Mouse (Mus musculus): ENCODE data around the gene Srgap2. TPM values are rescaled to one million over a fixed set of nuclear protein-coding genes. Genes with fewer than 3 reads are reported as not detected.

Gene Srgap2
- polyA plus RNA-seq, 1 experiment from 2014 or later: 16.4 TPM

- no peaks in the 10 kb centered on the region for H3K4me1 ChIP-seq (ENCODE audit: control insufficient read depth, insufficient read depth, low read length)
- WGBS: 92% methylated on average over 1 of the region's 1 CpGs
- no peak for DNase-seq (ENCODE audit: low spot score, missing footprints)
Observed at GRCm38 (mm10) chr1:131327167-131327566, 200.0 kb downstream of the Srgap2 start.

GRCm38 (mm10) chr1:131324816-131325463, 202.2 kb downstream of the Srgap2 start:
- Histone ChIP-seq H3K4me2 (no peak overlapping the region), H3K9ac (ENCODE audit: low read length) (no peak overlapping the region), H3K4me1 (ENCODE audit: control insufficient read depth, insufficient read depth, low read length) (no peaks in the 10 kb centered on the region), H3K9me3 (ENCODE audit: control insufficient read depth, low read length) (no peaks in the 10 kb centered on the region), H3K4me3 (ENCODE audit: low read depth, low read length) (no peak overlapping the region), H3K36me3 (ENCODE audit: control insufficient read depth, insufficient read depth, low read length) (no peaks in the 10 kb centered on the region), H3K27me3 (ENCODE audit: control insufficient read depth, insufficient read depth, low read length) (no peaks in the 10 kb centered on the region), H3K27ac (ENCODE audit: low read depth, low read length) (no peak overlapping the region)
- 89% methylated on average over 3 of the region's 3 CpGs for WGBS
- no peak for ATAC-seq (ENCODE audit: low FRiP score)
- no peak for DNase-seq (ENCODE audit: low spot score, missing footprints)

More at GRCm38 (mm10) chr1:131327167-131327566, 200.0 kb downstream of the Srgap2 start:
- no peak overlapping the region for H3K4me3 ChIP-seq (ENCODE audit: low read depth, low read length)
- no peak overlapping the region for H3K4me2 ChIP-seq
- H3K36me3 ChIP-seq (ENCODE audit: control insufficient read depth, insufficient read depth, low read length): no peaks in the 10 kb centered on the region
- no peak for ATAC-seq (ENCODE audit: low FRiP score)
- no peaks in the 10 kb centered on the region for H3K9me3 ChIP-seq (ENCODE audit: control insufficient read depth, low read length)
- no peak overlapping the region for H3K9ac ChIP-seq (ENCODE audit: low read length)
- H3K27ac ChIP-seq (ENCODE audit: low read depth, low read length): no peak overlapping the region
- no peaks in the 10 kb centered on the region for H3K27me3 ChIP-seq (ENCODE audit: control insufficient read depth, insufficient read depth, low read length)

- Histone ChIP-seq H3K4me2 (no peak overlapping the region), H3K4me1 (ENCODE audit: control insufficient read depth, insufficient read depth, low read length) (no peaks in the 10 kb centered on the region), H3K9me3 (ENCODE audit: control insufficient read depth, low read length) (no peaks in the 10 kb centered on the region), H3K36me3 (ENCODE audit: control insufficient read depth, insufficient read depth, low read length) (no peaks in the 10 kb centered on the region; the same call in 1 of the 2 replicates), H3K4me3 (ENCODE audit: low read depth, low read length) (no peak overlapping the region), H3K27ac (ENCODE audit: low read depth, low read length) (no peak overlapping the region), H3K27me3 (ENCODE audit: control insufficient read depth, insufficient read depth, low read length) (no peaks in the 10 kb centered on the region), H3K9ac (ENCODE audit: low read length) (no peak overlapping the region)
- DNase-seq (ENCODE audit: low spot score, missing footprints) (no peak), ATAC-seq (ENCODE audit: low FRiP score) (no peak)
- 89% methylated on average over 3 of the region's 3 CpGs for WGBS
Observed at GRCm38 (mm10) chr1:131319598-131320330, 207.4 kb downstream of the Srgap2 start.

- Histone ChIP-seq H3K27ac (ENCODE audit: low read depth, low read length) (no peak overlapping the region), H3K27me3 (ENCODE audit: control insufficient read depth, insufficient read depth, low read length) (no peaks in the 10 kb centered on the region), H3K9ac (ENCODE audit: low read length) (no peak overlapping the region), H3K4me1 (ENCODE audit: control insufficient read depth, insufficient read depth, low read length) (no peaks in the 10 kb centered on the region), H3K4me2 (no peak overlapping the region), H3K36me3 (ENCODE audit: control insufficient read depth, insufficient read depth, low read length) (peaks cover 2% of the 10 kb centered on the region; the same call in 1 of the 2 replicates), H3K9me3 (ENCODE audit: control insufficient read depth, low read length) (no peaks in the 10 kb centered on the region), H3K4me3 (ENCODE audit: low read depth, low read length) (no peak overlapping the region)
- 87% methylated on average over 2 of the region's 2 CpGs for WGBS
- ATAC-seq (ENCODE audit: low FRiP score): no peak
- no peak for DNase-seq (ENCODE audit: low spot score, missing footprints)
Observed at GRCm38 (mm10) chr1:131318397-131318796, 208.8 kb downstream of the Srgap2 start.

- H3K27ac ChIP-seq (ENCODE audit: low read depth, low read length): no peak overlapping the region
- WGBS: 94% methylated on average over 5 of the region's 5 CpGs
- peaks cover 2% of the 10 kb centered on the region; the same call in 1 of the 2 replicates for H3K36me3 ChIP-seq (ENCODE audit: control insufficient read depth, insufficient read depth, low read length)
- H3K9me3 ChIP-seq (ENCODE audit: control insufficient read depth, low read length): no peaks in the 10 kb centered on the region
- ATAC-seq (ENCODE audit: low FRiP score): no peak
- no peaks in the 10 kb centered on the region for H3K4me1 ChIP-seq (ENCODE audit: control insufficient read depth, insufficient read depth, low read length)
- H3K4me2 ChIP-seq: no peak overlapping the region
- H3K4me3 ChIP-seq (ENCODE audit: low read depth, low read length): no peak overlapping the region
- no peaks in the 10 kb centered on the region for H3K27me3 ChIP-seq (ENCODE audit: control insufficient read depth, insufficient read depth, low read length)
- no peak for DNase-seq (ENCODE audit: low spot score, missing footprints)
- no peak overlapping the region for H3K9ac ChIP-seq (ENCODE audit: low read length)
Observed at GRCm38 (mm10) chr1:131317625-131318024, 209.5 kb downstream of the Srgap2 start.

GRCm38 (mm10) chr1:131311284-131311683, 215.9 kb downstream of the Srgap2 start:
- Histone ChIP-seq H3K4me2 (no peak overlapping the region), H3K27me3 (ENCODE audit: control insufficient read depth, insufficient read depth, low read length) (no peaks in the 10 kb centered on the region), H3K27ac (ENCODE audit: low read depth, low read length) (no peak overlapping the region), H3K4me1 (ENCODE audit: control insufficient read depth, insufficient read depth, low read length) (no peaks in the 10 kb centered on the region), H3K4me3 (ENCODE audit: low read depth, low read length) (no peak overlapping the region), H3K9me3 (ENCODE audit: control insufficient read depth, low read length) (no peaks in the 10 kb centered on the region), H3K9ac (ENCODE audit: low read length) (no peak overlapping the region), H3K36me3 (ENCODE audit: control insufficient read depth, insufficient read depth, low read length) (peaks cover 2% of the 10 kb centered on the region; the same call in 1 of the 2 replicates)
- no peak for DNase-seq (ENCODE audit: low spot score, missing footprints)
- no peak for ATAC-seq (ENCODE audit: low FRiP score)
- 90% methylated on average over 3 of the region's 3 CpGs for WGBS

GRCm38 (mm10) chr1:131310237-131310818, 216.8 kb downstream of the Srgap2 start:
- DNase-seq (ENCODE audit: low spot score, missing footprints) (no peak), ATAC-seq (ENCODE audit: low FRiP score) (no peak)
- 88% methylated on average over 5 of the region's 5 CpGs for WGBS
- Histone ChIP-seq H3K27ac (ENCODE audit: low read depth, low read length) (no peak overlapping the region), H3K4me3 (ENCODE audit: low read depth, low read length) (no peak overlapping the region), H3K27me3 (ENCODE audit: control insufficient read depth, insufficient read depth, low read length) (no peaks in the 10 kb centered on the region), H3K4me2 (no peak overlapping the region), H3K36me3 (ENCODE audit: control insufficient read depth, insufficient read depth, low read length) (peaks cover 2% of the 10 kb centered on the region; the same call in 1 of the 2 replicates), H3K4me1 (ENCODE audit: control insufficient read depth, insufficient read depth, low read length) (no peaks in the 10 kb centered on the region), H3K9me3 (ENCODE audit: control insufficient read depth, low read length) (no peaks in the 10 kb centered on the region), H3K9ac (ENCODE audit: low read length) (no peak overlapping the region)

GRCm38 (mm10) chr1:131300750-131301149, 226.4 kb downstream of the Srgap2 start:
- H3K27ac ChIP-seq (ENCODE audit: low read depth, low read length): no peak overlapping the region
- H3K4me1 ChIP-seq (ENCODE audit: control insufficient read depth, insufficient read depth, low read length): no peaks in the 10 kb centered on the region
- H3K4me3 ChIP-seq (ENCODE audit: low read depth, low read length): no peak overlapping the region
- ATAC-seq (ENCODE audit: low FRiP score): no peak
- WGBS: 100% methylated on average over 2 of the region's 2 CpGs
- no peak overlapping the region for H3K4me2 ChIP-seq
- no peaks in the 10 kb centered on the region for H3K9me3 ChIP-seq (ENCODE audit: control insufficient read depth, low read length)
- no peak for DNase-seq (ENCODE audit: low spot score, missing footprints)
- peaks cover 4% of the 10 kb centered on the region; the same call in 1 of the 2 replicates for H3K36me3 ChIP-seq (ENCODE audit: control insufficient read depth, insufficient read depth, low read length)
- no peaks in the 10 kb centered on the region for H3K27me3 ChIP-seq (ENCODE audit: control insufficient read depth, insufficient read depth, low read length)
- no peak overlapping the region for H3K9ac ChIP-seq (ENCODE audit: low read length)

- DNase-seq (ENCODE audit: low spot score, missing footprints): no peak
- no peak overlapping the region for H3K4me3 ChIP-seq (ENCODE audit: low read depth, low read length)
- no peaks in the 10 kb centered on the region for H3K9me3 ChIP-seq (ENCODE audit: control insufficient read depth, low read length)
- no peaks in the 10 kb centered on the region for H3K27me3 ChIP-seq (ENCODE audit: control insufficient read depth, insufficient read depth, low read length)
- H3K27ac ChIP-seq (ENCODE audit: low read depth, low read length): no peak overlapping the region
- peaks cover 4% of the 10 kb centered on the region; the same call in 1 of the 2 replicates for H3K36me3 ChIP-seq (ENCODE audit: control insufficient read depth, insufficient read depth, low read length)
- H3K4me1 ChIP-seq (ENCODE audit: control insufficient read depth, insufficient read depth, low read length): no peaks in the 10 kb centered on the region
- no peak overlapping the region for H3K9ac ChIP-seq (ENCODE audit: low read length)
- WGBS: 94% methylated on average over 6 of the region's 6 CpGs
- no peak overlapping the region for H3K4me2 ChIP-seq
- no peak for ATAC-seq (ENCODE audit: low FRiP score)
Observed at GRCm38 (mm10) chr1:131299788-131300187, 227.4 kb downstream of the Srgap2 start.

Measured in midbrain, embryonic 11.5 days (tissue).